Mouse (Mus musculus) E14TG2a.4 (cell line): ENCODE data around the gene 4933402D24Rik.

Source experiments
- CTCF ChIP-seq: conservative IDR thresholded peaks from 2 replicates; pipeline ENCODE4 v1.5.1; 2014; ENCODE audit warnings: low read length
- NANOG ChIP-seq: IDR thresholded peaks from 2 replicates; pipeline ENCODE4 v1.6.1; 2014; ENCODE audit warnings: borderline replicate concordance, low read length, mixed read lengths
- POU5F1 ChIP-seq: IDR thresholded peaks from 2 replicates; pipeline ENCODE4 v1.6.1; 2014; ENCODE audit warnings: low read length, borderline replicate concordance

- no peak for TF ChIP-seq CTCF
- no peak for TF ChIP-seq NANOG
- no peak for TF ChIP-seq POU5F1
Observed at GRCm38 (mm10) chr1:63808584-63808983, 39.5 kb upstream of the 4933402D24Rik start.
